Mouse (Mus musculus): ENCODE results near the gene Gm20547.

- TF ChIP-seq MAX (IDR thresholded peaks at IDR 0.05; ENCODE audit: low read depth): no peak
- peak; percentile 92 for TF ChIP-seq POLR2A (IDR thresholded peaks at IDR 0.05; ENCODE audit: insufficient read length, low read depth)
- peak; percentile 92 for TF ChIP-seq POLR2AphosphoS2 (IDR thresholded peaks at IDR 0.05; ENCODE audit: insufficient read length, low read depth)
- TF ChIP-seq MYOD1 (IDR thresholded peaks at IDR 0.05; ENCODE audit: control insufficient read depth in 1 of 3, insufficient read length in 2 of 3, low read depth in 2 of 3): no peak
- TF ChIP-seq USF1 (IDR thresholded peaks at IDR 0.05; ENCODE audit: low read depth): no peak
- no peak for TF ChIP-seq TCF12 (IDR thresholded peaks at IDR 0.05; ENCODE audit: insufficient read depth, poor library complexity, severe bottlenecking)
- TF ChIP-seq E2F4 (IDR thresholded peaks at IDR 0.05; ENCODE audit: insufficient read depth): peak; percentile 75
- no peak for TF ChIP-seq MYOG (IDR thresholded peaks at IDR 0.05; ENCODE audit: control insufficient read depth in 1 of 3, insufficient read depth in 1 of 3, insufficient read length in 2 of 3, low read depth in 2 of 3)
- no peak for TF ChIP-seq CEBPB (IDR thresholded peaks at IDR 0.05; ENCODE audit: insufficient read depth, poor library complexity, severe bottlenecking)
- TF ChIP-seq REST (IDR thresholded peaks at IDR 0.05; ENCODE audit: insufficient read depth, insufficient read length): no peak
Measured at GRCm38 (mm10) chr17:34836856-34837221, 45.0 kb downstream of the Gm20547 start, which contains the start of the genes Stk19 and Dxo.
